Mouse (Mus musculus) heart, adult 8-10 months (tissue): Measurements from ENCODE around the gene D17Wsu92e. TPM values are rescaled to one million over a fixed set of nuclear protein-coding genes. Genes with fewer than 3 reads are reported as not detected.

Experiments used
- DNase-seq: peaks from one replicate; pipeline ENCODE4 v3.0.0; 2022; ENCODE audit warnings: low spot score
- total RNA-seq, 4 experiments: library from RNA; stranded (reverse); gene quantifications; 2 replicates each; pipeline ENCODE4 v1.2.4; 2022

The D17Wsu92e gene
- total RNA-seq, 4 experiments from 2014 or later = 150 to 171 (median 156) TPM

DNA sequence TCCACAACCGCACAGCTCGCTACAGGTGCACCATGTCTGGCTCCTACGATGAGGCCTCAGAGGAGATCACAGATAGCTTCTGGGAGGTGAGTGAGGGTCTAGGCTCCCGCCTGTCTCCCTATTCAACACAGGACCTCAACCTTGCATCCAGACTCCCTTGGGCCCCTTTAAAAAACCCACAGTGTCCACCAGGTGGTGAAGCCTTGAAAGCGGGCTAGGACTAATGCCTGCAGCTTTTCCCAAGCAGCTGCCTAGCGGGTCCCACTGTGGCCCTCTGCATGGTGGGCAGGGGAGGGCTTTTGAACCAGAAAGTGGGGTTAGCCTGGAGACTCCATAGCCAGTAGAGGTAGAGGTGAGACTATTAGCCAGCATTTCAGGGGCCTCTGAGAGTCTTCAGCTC lies 118.6 kb downstream of the D17Wsu92e start:
- no peak for DNase-seq

Other genes starting within 250 kb of the D17Wsu92e start
- gene Nudt3, start 197.2 kb downstream of the D17Wsu92e start, total RNA-seq = 100 to 1,000 TPM; 349 to 367 (median 360) TPM
- under 1 TPM in 1 of 4 experiments, not detected in 3; 0.98 TPM for gene RPS10-NUDT3, start 185.4 kb downstream of the D17Wsu92e start, total RNA-seq
- 100 to 1,000 TPM; 481 to 609 (median 561) TPM for gene Rps10, start 184.0 kb downstream of the D17Wsu92e start, total RNA-seq
- gene Pacsin1, start 165.1 kb downstream of the D17Wsu92e start, total RNA-seq = under 1 TPM; 0.09 to 0.85 (median 0.39) TPM
- gene Spdef, start 91.7 kb downstream of the D17Wsu92e start, total RNA-seq = not detected
- gene Snrpc, start 17.5 kb upstream of the D17Wsu92e start, total RNA-seq = 10 to 100 TPM; 39.9 to 48.3 (median 47.0) TPM
- gene Uhrf1bp1, start 35.8 kb upstream of the D17Wsu92e start, total RNA-seq = 10 to 100 TPM; 15.6 to 19.5 (median 17.7) TPM
- 10 to 100 TPM; 52.9 to 62.0 (median 57.6) TPM for gene Anks1, start 88.7 kb upstream of the D17Wsu92e start, total RNA-seq
- 10 to 100 TPM; 22.9 to 24.7 (median 23.4) TPM for gene Taf11, start 89.2 kb upstream of the D17Wsu92e start, total RNA-seq